Mouse (Mus musculus): ENCODE data around the gene Slc2a10. TPM values are rescaled to one million over a fixed set of nuclear protein-coding genes. Genes with fewer than 3 reads are reported as not detected.

The Slc2a10 gene
- total RNA-seq, 2 experiments from 2014 or later: 0.12 to 0.21 TPM

GRCm38 (mm10) chr2:165558916-165559315 is 55.3 kb downstream of the Slc2a10 start:
- ATAC-seq (replicated peaks; ENCODE audit: poor library complexity): no peak

- no peak for ATAC-seq (replicated peaks; ENCODE audit: poor library complexity)
These were observed 56.1 kb downstream of the Slc2a10 start for GRCm38 (mm10) chr2:165559506-165560235.

- no peak for ATAC-seq (replicated peaks; ENCODE audit: poor library complexity)
These were observed 58.3 kb downstream of the Slc2a10 start for GRCm38 (mm10) chr2:165561861-165562260.

- ATAC-seq (replicated peaks; ENCODE audit: poor library complexity): 0 out of 2 replicates have a peak, but pooled peaks have one; percentile 23
These were observed 59.9 kb downstream of the Slc2a10 start for GRCm38 (mm10) chr2:165563298-165564058.

GRCm38 (mm10) chr2:165564101-165564500 is 60.5 kb downstream of the Slc2a10 start:
- no peak for ATAC-seq (replicated peaks; ENCODE audit: poor library complexity)

- ATAC-seq (replicated peaks; ENCODE audit: poor library complexity): no peak
These were observed 61.0 kb downstream of the Slc2a10 start for GRCm38 (mm10) chr2:165564620-165565019.

GRCm38 (mm10) chr2:165566898-165567297 is 63.3 kb downstream of the Slc2a10 start:
- no peak for ATAC-seq (replicated peaks; ENCODE audit: poor library complexity)

GRCm38 (mm10) chr2:165567820-165568219 is 64.2 kb downstream of the Slc2a10 start:
- no peak for ATAC-seq (replicated peaks; ENCODE audit: poor library complexity)

- ATAC-seq (replicated peaks; ENCODE audit: poor library complexity): no peak
These were observed 65.3 kb downstream of the Slc2a10 start for GRCm38 (mm10) chr2:165568911-165569310.

Other genes with a start within 250 kb of the Slc2a10 start
- gene Slc35c2, start 215.9 kb upstream of the Slc2a10 start, total RNA-seq (2015): 45.9 and 57.3 TPM in 2 replicates
- 64.5 and 76.7 TPM in 2 replicates for gene Slc35c2, start 215.9 kb upstream of the Slc2a10 start, total RNA-seq (2017)
- 45.9 and 49.3 TPM in 2 replicates for gene Elmo2, start 177.3 kb upstream of the Slc2a10 start, total RNA-seq (2015)
- gene Elmo2, start 177.3 kb upstream of the Slc2a10 start, total RNA-seq (2017): 30.6 and 32.2 TPM in 2 replicates
- gene Zfp663, start 135.1 kb upstream of the Slc2a10 start, total RNA-seq (2015): not detected in 2 replicates
- gene Zfp663, start 135.1 kb upstream of the Slc2a10 start, total RNA-seq (2017): not detected in 2 replicates
- not detected in 2 replicates for gene Zfp334, start 115.5 kb upstream of the Slc2a10 start, total RNA-seq (2015)
- gene Zfp334, start 115.5 kb upstream of the Slc2a10 start, total RNA-seq (2017): not detected in 2 replicates
- gene Ocstamp, start 103.4 kb upstream of the Slc2a10 start, total RNA-seq (2015): not detected in 2 replicates
- gene Ocstamp, start 103.4 kb upstream of the Slc2a10 start, total RNA-seq (2017): not detected in 2 replicates
- 0.15 TPM in 1 of 2 replicates, not detected in the other for gene Slc13a3, start 30.6 kb upstream of the Slc2a10 start, total RNA-seq (2015)
- gene Slc13a3, start 30.6 kb upstream of the Slc2a10 start, total RNA-seq (2017): 0.08 TPM in 1 of 2 replicates, not detected in the other
- gene Trp53rka, start 10.5 kb upstream of the Slc2a10 start, total RNA-seq (2015): 6.7 and 9.4 TPM in 2 replicates
- 7.6 and 8.6 TPM in 2 replicates for gene Trp53rka, start 10.5 kb upstream of the Slc2a10 start, total RNA-seq (2017)
- gene Eya2, start 91.2 kb downstream of the Slc2a10 start, total RNA-seq (2015): 1.7 TPM in 2 replicates
- 0.33 and 1.8 TPM in 2 replicates for gene Eya2, start 91.2 kb downstream of the Slc2a10 start, total RNA-seq (2017)

Data from megakaryocyte progenitor cell, adult 5-6 weeks (primary cell).